Mouse (Mus musculus): ENCODE measurements at regions not wholly inside any gene's neighbourhood (a gene's known extent, or its start where the extent isn't known, plus 50 kb on each side); places are given as distances from the start of the nearest gene placed in this dataset.

DNA sequence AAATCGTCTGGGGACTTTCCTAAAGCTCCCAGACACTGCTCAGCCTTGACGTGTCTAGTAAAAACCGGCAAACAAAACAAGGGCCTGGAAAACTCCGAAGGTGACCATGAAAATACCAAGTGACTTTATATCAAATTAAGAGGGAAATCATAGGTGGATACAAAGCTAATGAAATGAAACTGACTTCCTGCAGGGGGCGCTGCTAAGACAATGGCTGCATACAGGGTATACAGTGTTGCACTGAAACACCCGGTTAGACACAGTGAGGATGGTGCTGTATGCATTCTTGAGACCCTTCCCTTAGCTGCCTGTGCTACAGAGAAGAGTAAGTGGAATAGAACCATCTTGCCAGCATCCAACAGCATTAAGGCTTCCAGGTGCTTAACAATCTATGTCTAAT, 99.7 kb upstream of the Tcerg1l start:
- Histone ChIP-seq H3K4me1 (ENCODE audit: control insufficient read depth, insufficient read depth, low read length) (peaks cover 4% of the 10 kb centered on the region; the same call in 1 of the 2 replicates), H3K27ac (ENCODE audit: insufficient read depth, low read depth, low read length) (no peak overlapping the region), H3K4me3 (ENCODE audit: insufficient read depth, low read depth, low read length) (no peak overlapping the region)
- 73% methylated on average over 6 of the region's 6 CpGs for WGBS
- no peak for TF ChIP-seq CTCF (IDR thresholded peaks at IDR 0.05; ENCODE audit: insufficient read depth, low read depth, low read length)
- TF ChIP-seq POLR2A (IDR thresholded peaks at IDR 0.05; ENCODE audit: insufficient read depth, low read depth, low read length), result no peak

DNA sequence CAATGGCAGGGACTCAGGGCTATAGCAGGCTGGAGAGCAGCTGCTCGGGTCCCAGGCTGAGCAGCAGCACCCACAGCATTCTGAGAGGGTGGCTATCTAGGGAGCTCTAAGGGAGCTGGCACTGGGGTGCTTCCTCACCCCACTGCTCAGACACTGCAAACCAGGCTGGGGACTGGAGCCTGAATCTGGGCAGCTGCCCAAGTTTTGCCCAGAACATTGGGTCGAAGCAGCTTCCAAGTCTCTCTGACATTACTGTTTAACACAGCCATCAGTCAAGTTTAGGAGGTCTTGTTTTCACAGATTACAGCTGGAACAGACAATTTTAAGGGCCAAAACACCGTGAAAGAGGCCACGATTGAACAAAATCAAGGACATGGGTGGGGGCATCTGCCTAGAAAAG, 96.1 kb upstream of the Tcerg1l start:
- TF ChIP-seq POLR2A (IDR thresholded peaks at IDR 0.05; ENCODE audit: insufficient read depth, low read depth, low read length) (no peak), CTCF (IDR thresholded peaks at IDR 0.05; ENCODE audit: insufficient read depth, low read depth, low read length) (no peak)
- 53% methylated on average over 4 of the region's 4 CpGs for WGBS
- Histone ChIP-seq H3K4me3 (ENCODE audit: insufficient read depth, low read depth, low read length) (no peak overlapping the region), H3K27ac (ENCODE audit: insufficient read depth, low read depth, low read length) (no peak overlapping the region), H3K4me1 (ENCODE audit: control insufficient read depth, insufficient read depth, low read length) (peaks cover 4% of the 10 kb centered on the region; the same call in 1 of the 2 replicates)

DNA sequence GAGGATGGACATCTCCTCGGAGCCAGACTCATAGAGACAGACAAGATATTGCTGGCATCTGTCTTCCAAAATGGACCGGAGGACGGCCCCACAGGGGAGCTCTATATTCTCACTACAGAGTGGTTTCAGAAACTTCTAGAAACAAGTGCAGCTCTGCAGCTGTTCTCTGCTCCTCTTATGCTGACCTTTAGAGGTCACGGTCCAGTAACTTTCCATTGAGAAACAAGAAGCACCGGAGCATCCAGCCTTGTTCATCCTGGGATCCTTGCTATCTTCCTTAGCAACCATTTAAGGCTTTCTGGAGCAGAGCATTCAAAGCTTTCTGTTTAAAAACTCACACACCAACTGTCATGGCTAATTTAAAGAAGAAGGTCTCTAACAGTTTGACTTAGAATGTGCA, 94.7 kb upstream of the Tcerg1l start:
- H3K4me1 ChIP-seq (ENCODE audit: control insufficient read depth, insufficient read depth, low read length), result peaks cover 4% of the 10 kb centered on the region; the same call in 1 of the 2 replicates
- no peak overlapping the region for H3K27ac ChIP-seq (ENCODE audit: insufficient read depth, low read depth, low read length)
- TF ChIP-seq POLR2A (IDR thresholded peaks at IDR 0.05; ENCODE audit: insufficient read depth, low read depth, low read length) (no peak), CTCF (IDR thresholded peaks at IDR 0.05; ENCODE audit: insufficient read depth, low read depth, low read length) (no peak)
- 81% methylated on average over 5 of the region's 5 CpGs for WGBS
- no peak overlapping the region for H3K4me3 ChIP-seq (ENCODE audit: insufficient read depth, low read depth, low read length)

DNA sequence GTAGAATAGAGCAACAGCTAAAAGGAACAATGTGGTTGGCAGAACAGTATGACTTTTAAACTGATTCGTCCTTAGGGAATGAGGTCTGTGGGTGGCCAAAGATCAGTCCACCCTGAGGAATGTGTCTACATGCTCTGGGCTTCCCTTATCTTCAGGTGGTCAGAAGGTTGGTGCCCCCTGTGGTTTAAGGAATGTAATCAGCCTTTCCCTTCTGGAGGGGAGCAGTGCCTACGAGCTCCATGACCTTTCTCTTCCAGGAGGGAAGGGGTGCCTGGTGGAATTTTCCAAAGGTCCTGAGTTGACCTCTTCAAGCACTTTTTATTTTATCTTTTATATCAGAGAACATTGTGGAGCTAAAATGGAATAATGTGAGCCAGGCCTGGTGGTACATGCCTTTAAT, 91.9 kb upstream of the Tcerg1l start:
- WGBS, result 85% methylated on average over 2 of the region's 2 CpGs
- TF ChIP-seq CTCF (IDR thresholded peaks at IDR 0.05; ENCODE audit: insufficient read depth, low read depth, low read length) (no peak), POLR2A (IDR thresholded peaks at IDR 0.05; ENCODE audit: insufficient read depth, low read depth, low read length) (no peak)

DNA sequence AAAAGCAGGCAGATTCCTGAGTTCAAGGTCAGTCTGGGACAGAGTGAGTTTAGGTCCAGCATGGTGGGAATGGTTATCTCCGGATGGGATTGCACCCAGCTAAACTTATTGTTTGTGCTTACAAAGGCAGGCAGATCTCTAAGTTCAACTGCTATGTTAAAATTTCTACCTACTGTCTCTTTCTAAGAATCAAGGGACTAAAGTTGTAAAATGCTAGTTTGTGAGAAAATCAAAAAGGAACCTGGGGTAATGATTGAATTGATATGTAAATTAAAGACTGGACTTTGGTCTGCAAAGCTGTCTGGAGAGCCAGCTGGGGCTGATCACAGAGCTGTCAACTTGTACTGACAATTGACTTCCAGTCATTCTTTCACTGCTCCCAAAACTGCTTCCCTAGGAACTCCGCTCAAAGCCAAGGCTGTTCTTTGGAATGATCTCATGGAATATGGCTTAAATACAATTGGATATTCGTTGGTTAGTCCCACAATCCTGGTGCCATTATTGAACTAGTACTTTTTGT, 90.7 kb upstream of the Tcerg1l start:
- WGBS, result 76% methylated on average over 3 of the region's 3 CpGs
- H3K27ac ChIP-seq (ENCODE audit: insufficient read depth, low read depth, low read length), result no peak overlapping the region
- H3K4me1 ChIP-seq (ENCODE audit: control insufficient read depth, insufficient read depth, low read length), result no peaks in the 10 kb centered on the region
- TF ChIP-seq CTCF (IDR thresholded peaks at IDR 0.05; ENCODE audit: insufficient read depth, low read depth, low read length), result no peak
- TF ChIP-seq POLR2A (IDR thresholded peaks at IDR 0.05; ENCODE audit: insufficient read depth, low read depth, low read length), result no peak
- no peak overlapping the region for H3K4me3 ChIP-seq (ENCODE audit: insufficient read depth, low read depth, low read length)

More for the DNA sequence above, 91.9 kb upstream of the Tcerg1l start:
- H3K27ac ChIP-seq (ENCODE audit: insufficient read depth, low read depth, low read length), result no peak overlapping the region
- peaks cover 4% of the 10 kb centered on the region; the same call in 1 of the 2 replicates for H3K4me1 ChIP-seq (ENCODE audit: control insufficient read depth, insufficient read depth, low read length)
- no peak overlapping the region for H3K4me3 ChIP-seq (ENCODE audit: insufficient read depth, low read depth, low read length)

DNA sequence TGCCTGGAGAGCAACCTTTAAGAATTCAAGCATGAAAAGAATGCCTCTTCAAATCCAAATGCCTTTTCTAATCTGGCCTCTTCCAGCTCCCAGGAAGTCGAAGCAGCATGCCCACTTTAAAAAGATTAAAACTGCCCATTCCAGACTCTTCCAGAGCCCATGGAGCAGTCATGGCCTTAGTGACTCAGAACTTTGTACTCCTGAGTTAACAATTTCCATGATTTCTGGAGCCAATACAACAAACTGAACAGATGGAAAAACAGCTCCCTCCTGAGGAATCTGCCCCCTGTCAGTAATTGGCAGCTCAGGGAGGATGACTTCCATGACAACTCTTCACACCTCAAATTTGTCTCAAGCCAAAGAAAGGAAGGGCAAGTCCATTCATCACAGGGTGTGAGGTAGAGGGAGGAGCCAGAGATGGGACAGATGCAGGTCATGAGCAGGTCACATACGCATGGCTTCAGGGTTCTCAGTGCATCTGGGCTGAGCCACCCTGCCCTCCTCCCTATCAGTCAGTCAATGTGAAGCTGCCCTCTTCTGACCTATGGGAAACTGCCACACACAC, 75.4 kb upstream of the Tcerg1l start:
- WGBS, result 85% methylated on average over 2 of the region's 2 CpGs
- TF ChIP-seq CTCF (IDR thresholded peaks at IDR 0.05; ENCODE audit: insufficient read depth, low read depth, low read length), result no peak
- no peak for TF ChIP-seq POLR2A (IDR thresholded peaks at IDR 0.05; ENCODE audit: insufficient read depth, low read depth, low read length)
- Histone ChIP-seq H3K27ac (ENCODE audit: insufficient read depth, low read depth, low read length) (no peak overlapping the region), H3K4me3 (ENCODE audit: insufficient read depth, low read depth, low read length) (no peak overlapping the region), H3K4me1 (ENCODE audit: control insufficient read depth, insufficient read depth, low read length) (no peaks in the 10 kb centered on the region)

DNA sequence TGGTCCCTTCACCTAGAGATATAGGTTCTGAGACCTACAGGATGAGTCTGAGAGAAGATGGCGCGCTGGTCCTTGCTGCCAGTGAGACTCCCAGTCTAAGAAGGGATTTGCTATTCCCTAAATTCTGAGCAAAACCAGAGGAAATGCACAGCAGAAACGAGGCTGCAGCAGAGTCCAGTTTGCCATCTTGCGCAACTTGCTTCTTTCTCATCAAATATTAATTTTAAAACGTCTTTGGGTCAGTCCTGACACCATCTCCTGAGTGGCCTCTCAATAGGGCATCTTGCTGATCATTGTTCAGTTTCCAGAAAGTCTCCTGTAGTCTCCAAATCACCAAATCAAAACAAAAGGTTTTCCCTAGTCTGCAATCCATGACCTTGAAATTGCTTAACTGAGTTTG, 74.8 kb upstream of the Tcerg1l start:
- no peak overlapping the region for H3K4me3 ChIP-seq (ENCODE audit: insufficient read depth, low read depth, low read length)
- TF ChIP-seq CTCF (IDR thresholded peaks at IDR 0.05; ENCODE audit: insufficient read depth, low read depth, low read length), result no peak
- no peak for TF ChIP-seq POLR2A (IDR thresholded peaks at IDR 0.05; ENCODE audit: insufficient read depth, low read depth, low read length)
- no peak overlapping the region for H3K27ac ChIP-seq (ENCODE audit: insufficient read depth, low read depth, low read length)
- no peaks in the 10 kb centered on the region for H3K4me1 ChIP-seq (ENCODE audit: control insufficient read depth, insufficient read depth, low read length)
- 84% methylated on average over 5 of the region's 5 CpGs for WGBS

DNA sequence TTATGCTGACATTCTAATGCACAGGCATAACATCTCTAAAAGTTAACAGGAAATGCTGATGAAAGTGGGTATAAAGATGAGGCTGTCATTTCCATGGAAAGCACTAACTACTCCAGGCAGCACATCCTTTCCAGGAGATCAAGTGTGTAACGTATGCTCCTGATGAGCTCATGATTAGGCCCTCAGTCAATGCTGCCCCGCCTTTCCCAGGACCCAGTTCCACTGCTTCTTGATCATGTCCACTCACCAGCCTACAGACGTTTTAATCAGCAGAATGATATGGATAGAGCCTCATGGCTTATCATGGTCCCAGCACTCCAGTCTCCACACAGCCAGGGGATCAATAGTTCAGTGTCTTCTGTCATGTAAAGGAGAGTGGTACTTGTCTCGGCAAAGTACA, 71.7 kb upstream of the Tcerg1l start:
- no peaks in the 10 kb centered on the region for H3K4me1 ChIP-seq (ENCODE audit: control insufficient read depth, insufficient read depth, low read length)
- H3K4me3 ChIP-seq (ENCODE audit: insufficient read depth, low read depth, low read length), result no peak overlapping the region
- TF ChIP-seq CTCF (IDR thresholded peaks at IDR 0.05; ENCODE audit: insufficient read depth, low read depth, low read length) (no peak), POLR2A (IDR thresholded peaks at IDR 0.05; ENCODE audit: insufficient read depth, low read depth, low read length) (no peak)
- H3K27ac ChIP-seq (ENCODE audit: insufficient read depth, low read depth, low read length), result no peak overlapping the region
- WGBS, result 92% methylated on average over 4 of the region's 4 CpGs

DNA sequence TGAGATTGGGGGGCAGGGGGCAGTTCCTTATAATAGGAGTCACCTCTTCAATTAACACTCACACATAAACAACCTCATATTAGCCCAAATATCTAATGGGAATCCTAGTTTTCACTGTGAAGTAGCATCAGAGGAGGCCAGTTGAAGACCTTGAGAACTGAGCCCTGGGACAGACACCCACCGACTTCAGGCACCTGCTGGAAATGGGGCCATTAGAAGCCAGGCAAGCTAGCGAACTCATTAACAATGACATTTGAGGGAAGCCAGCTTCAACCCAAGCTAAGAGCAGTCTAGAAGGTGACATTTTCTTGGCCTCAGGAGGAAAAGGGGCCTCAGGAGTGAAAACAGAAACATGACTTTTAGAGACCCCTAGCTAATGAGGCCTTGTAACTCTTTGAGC, 70.9 kb upstream of the Tcerg1l start:
- WGBS, result 87% methylated on average over 2 of the region's 2 CpGs
- H3K4me1 ChIP-seq (ENCODE audit: control insufficient read depth, insufficient read depth, low read length), result no peaks in the 10 kb centered on the region
- no peak overlapping the region for H3K4me3 ChIP-seq (ENCODE audit: insufficient read depth, low read depth, low read length)
- no peak for TF ChIP-seq POLR2A (IDR thresholded peaks at IDR 0.05; ENCODE audit: insufficient read depth, low read depth, low read length)
- no peak for TF ChIP-seq CTCF (IDR thresholded peaks at IDR 0.05; ENCODE audit: insufficient read depth, low read depth, low read length)
- H3K27ac ChIP-seq (ENCODE audit: insufficient read depth, low read depth, low read length), result no peak overlapping the region
